Mouse (Mus musculus): ENCODE measurements around the gene C2cd4c. TPM values are rescaled to one million over a fixed set of nuclear protein-coding genes. Genes with fewer than 3 reads are reported as not detected.

The C2cd4c gene
- total and polyA plus RNA-seq, 3 experiments: 0.01 TPM; not detected in 2

DNA sequence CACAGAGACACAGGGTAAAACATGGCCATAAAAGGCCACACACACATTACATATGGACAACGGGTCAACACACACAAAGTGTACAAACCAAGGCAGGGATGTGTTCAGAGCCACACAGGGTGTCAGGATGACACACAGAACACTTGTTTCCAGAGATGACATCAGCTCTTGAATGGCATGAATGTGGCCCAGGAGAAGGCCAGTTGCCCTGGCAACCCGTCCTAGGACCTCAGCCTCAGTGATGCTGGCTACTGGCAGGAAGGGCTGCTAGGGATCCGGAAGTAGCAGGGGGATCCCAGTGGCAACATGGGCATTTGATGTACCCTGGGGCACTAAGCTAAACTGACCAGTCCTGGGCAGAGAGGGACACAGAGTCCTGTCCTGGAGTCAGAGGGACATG is 4.5 kb downstream of the C2cd4c start:
- Histone ChIP-seq H3K9me3 (replicated peaks; ENCODE audit: insufficient read depth, low read length) (no peaks in the 10 kb centered on the region), H3K9ac (ENCODE audit: control insufficient read depth, low read depth, low read length, poor library complexity, severe bottlenecking) (no peak overlapping the region), H3K4me3 (ENCODE audit: control insufficient read depth in 1 of 2, insufficient read depth in 1 of 2, low read depth in 2 of 2, low read length in 2 of 2) (no peak overlapping the region), H3K79me2 (ENCODE audit: control insufficient read depth, insufficient read depth, low read length, poor library complexity) (no peaks in the 10 kb centered on the region), H3K4me1 (ENCODE audit: control insufficient read depth in 1 of 2, insufficient read depth in 2 of 2, low read length in 2 of 2) (no peaks in the 10 kb centered on the region), H3K27ac (ENCODE audit: control insufficient read depth, low read depth, low read length) (no peak overlapping the region), H3K36me3 (ENCODE audit: control insufficient read depth in 1 of 2, insufficient read depth in 2 of 2, low read length in 2 of 2) (no peaks in the 10 kb centered on the region), H3K27me3 (ENCODE audit: control insufficient read depth in 1 of 2, insufficient read depth in 2 of 2, low read length in 2 of 2) (peaks cover 0 to 3% of the 10 kb centered on the region in 2 experiments; a peak in 2 of 4 replicates)
- no peak for DNase-seq (ENCODE audit: low read depth, low spot score)
- TF ChIP-seq TBP (IDR thresholded peaks at IDR 0.05; ENCODE audit: low read depth, low read length) (no peak), TAL1 (IDR thresholded peaks at IDR 0.05; ENCODE audit: low read length) (no peak), NELFE (IDR thresholded peaks at IDR 0.05; ENCODE audit: low read depth, low read length) (no peak), MYB (IDR thresholded peaks at IDR 0.05; ENCODE audit: low read depth, low read length) (no peak), MEF2A (IDR thresholded peaks at IDR 0.05; ENCODE audit: extremely low read depth, insufficient replicate concordance, low read depth, low read length, poor library complexity, severe bottlenecking) (no peak), NRF1 (IDR thresholded peaks at IDR 0.05; ENCODE audit: insufficient read depth, low read depth, low read length, poor library complexity, severe bottlenecking) (no peak), MXI1 (IDR thresholded peaks at IDR 0.05; ENCODE audit: low read depth, low read length) (no peak), JUND (IDR thresholded peaks at IDR 0.05; ENCODE audit: low read depth, low read length) (no peak), CHD1 (IDR thresholded peaks at IDR 0.05; ENCODE audit: low read depth, low read length) (no peak), SIN3A (IDR thresholded peaks at IDR 0.05; ENCODE audit: low read length) (no peak), MAFK (IDR thresholded peaks at IDR 0.05; ENCODE audit: borderline replicate concordance, low read depth, low read length) (no peak), POLR2A (IDR thresholded peaks at IDR 0.05; ENCODE audit: control insufficient read depth in 1 of 2, insufficient read depth in 1 of 2, low read depth in 1 of 2, low read length in 2 of 2, poor library complexity in 1 of 2) (no peak)

DNA sequence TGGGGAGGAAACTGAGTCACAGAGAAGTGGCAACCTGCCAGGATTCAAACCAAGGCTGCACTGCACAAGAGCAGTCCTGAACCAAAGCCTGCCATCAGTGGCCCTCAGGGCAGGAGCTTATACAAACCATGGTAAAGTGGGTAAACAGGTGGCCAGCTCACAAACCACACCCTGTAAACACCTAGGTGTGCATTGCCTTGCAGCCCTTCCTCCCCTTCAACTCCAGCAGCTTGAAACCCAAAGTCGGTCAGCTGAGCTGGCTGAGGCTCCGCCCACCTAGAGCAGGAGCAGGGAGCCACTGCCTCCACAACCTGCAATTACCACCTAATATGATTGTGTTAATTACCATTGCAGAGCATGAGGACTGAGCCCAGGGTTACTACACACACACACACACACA is 5.9 kb downstream of the C2cd4c start:
- no peaks in the 10 kb centered on the region for H3K9me3 ChIP-seq (replicated peaks; ENCODE audit: insufficient read depth, low read length)
- TF ChIP-seq ELF1 (IDR thresholded peaks at IDR 0.05; ENCODE audit: low read depth, low read length) (no peak), CHD2 (IDR thresholded peaks at IDR 0.05; ENCODE audit: low read length) (no peak), USF2 (IDR thresholded peaks at IDR 0.05; ENCODE audit: borderline replicate concordance in 1 of 2, insufficient read depth in 1 of 2, low read depth in 1 of 2, low read length in 2 of 2) (no peak), BHLHE40 (IDR thresholded peaks at IDR 0.05; ENCODE audit: borderline replicate concordance, low read depth, low read length) (no peak)
- no peaks in the 10 kb centered on the region for H3K4me1 ChIP-seq (ENCODE audit: control insufficient read depth in 1 of 2, insufficient read depth in 2 of 2, low read length in 2 of 2)
- no peak overlapping the region for H3K27ac ChIP-seq (ENCODE audit: control insufficient read depth, low read depth, low read length)
- H3K36me3 ChIP-seq (ENCODE audit: control insufficient read depth in 1 of 2, insufficient read depth in 2 of 2, low read length in 2 of 2): no peaks in the 10 kb centered on the region
- no peak for DNase-seq (ENCODE audit: low read depth, low spot score)
- H3K9ac ChIP-seq (ENCODE audit: control insufficient read depth, low read depth, low read length, poor library complexity, severe bottlenecking): no peak overlapping the region
- H3K27me3 ChIP-seq (ENCODE audit: control insufficient read depth in 1 of 2, insufficient read depth in 2 of 2, low read length in 2 of 2): peaks cover 0 to 3% of the 10 kb centered on the region in 2 experiments; a peak in 3 of 4 replicates
- no peaks in the 10 kb centered on the region for H3K79me2 ChIP-seq (ENCODE audit: control insufficient read depth, insufficient read depth, low read length, poor library complexity)
- no peak overlapping the region for H3K4me3 ChIP-seq (ENCODE audit: control insufficient read depth in 1 of 2, insufficient read depth in 1 of 2, low read depth in 2 of 2, low read length in 2 of 2)
